Mouse (Mus musculus) spleen, adult 2 months (tissue): ENCODE measurements around the gene Cox4i1. TPM values are rescaled to one million over a fixed set of nuclear protein-coding genes. Genes with fewer than 3 reads are reported as not detected.

Experiments
- DNase-seq, 2 experiments: peaks; one replicate each; pipeline versions ENCODE4 v3.0.0 to v3.0.0-alpha.2; 2012 to 2021; ENCODE audit warnings: low spot score in 2 of 2, low read depth in 1 of 2
- H3K27ac ChIP-seq: fragments of 200-500 bp; 2 replicates; pipeline ENCODE4 v1.5.1; 2012; ENCODE audit warnings: low read length, inconsistent platforms; ENCODE audit not compliant: insufficient read depth
- H3K27me3 ChIP-seq: fragments of 200-500 bp; 2 replicates; pipeline ENCODE4 v1.6.1; 2012; ENCODE audit warnings: mild to moderate bottlenecking, moderate library complexity, low read length, inconsistent platforms; ENCODE audit not compliant: control insufficient read depth, insufficient read depth
- H3K36me3 ChIP-seq: fragments of 200-500 bp; 2 replicates; pipeline ENCODE4 v1.6.1; 2012; ENCODE audit warnings: mild to moderate bottlenecking, low read length, inconsistent platforms; ENCODE audit not compliant: control insufficient read depth, insufficient read depth
- H3K4me1 ChIP-seq: fragments of 200-500 bp; 2 replicates; pipeline ENCODE4 v1.6.1; 2011; ENCODE audit warnings: inconsistent platforms; ENCODE audit not compliant: control insufficient read depth, insufficient read depth, insufficient read length
- H3K4me3 ChIP-seq: fragments of 200-500 bp; 2 replicates; pipeline ENCODE4 v1.5.1; 2011; ENCODE audit warnings: mild to moderate bottlenecking, inconsistent platforms; ENCODE audit not compliant: insufficient read depth, insufficient read length; ENCODE audit errors: extremely low read depth
- CTCF ChIP-seq: fragments of 200-500 bp; IDR thresholded peaks from 2 replicates; pipeline ENCODE4 v1.5.1; 2011; ENCODE audit warnings: mild to moderate bottlenecking, inconsistent platforms; ENCODE audit not compliant: insufficient read depth, insufficient read length, insufficient replicate concordance; ENCODE audit errors: extremely low read depth
- POLR2A ChIP-seq: fragments of 200-500 bp; IDR thresholded peaks from 2 replicates; pipeline ENCODE4 v1.6.1; 2011; ENCODE audit warnings: low read depth, low read length, inconsistent platforms
- WGBS: fragments of 180-500 bp; shearing (Covaris S2); methylation state at CpG from one replicate; pipeline ENCODE4 v1.1.7; 2018; 5-methylcytosine and 5-hydroxymethylcytosine counted together
- polyA plus RNA-seq: library from polyadenylated mRNA; depleted of rRNA; stranded (reverse); fragments of >200 nt; gene quantifications from 2 replicates; pipeline ENCODE4 v1.2.3, GENCODE M21; 2012

Cox4i1 gene
- polyA plus RNA-seq, 1 experiment = 535 TPM

DNA sequence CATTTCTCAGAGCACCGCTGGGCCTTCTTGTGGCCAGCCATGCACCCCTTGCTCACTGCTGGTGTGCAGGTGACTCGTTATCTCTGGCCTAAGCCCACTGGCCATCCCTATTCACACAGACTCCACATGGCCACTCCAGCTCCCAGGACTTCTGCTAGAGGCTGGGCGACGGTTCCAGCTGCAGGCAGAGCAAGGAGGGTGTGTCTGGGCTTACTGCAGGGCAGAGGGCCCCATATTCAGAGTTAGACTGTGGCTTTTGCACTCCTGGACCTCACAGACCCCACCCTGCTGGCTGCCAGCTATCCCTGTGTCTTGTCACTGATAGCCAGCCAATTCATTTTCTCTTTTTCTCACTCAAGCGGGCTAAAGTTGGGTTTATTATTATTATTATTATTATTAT lies 16.1 kb downstream of the Cox4i1 start:
- no peak for TF ChIP-seq CTCF
- no peak for TF ChIP-seq POLR2A
- Histone ChIP-seq H3K36me3 (no peaks in the 10 kb centered on the region), H3K27me3 (no peaks in the 10 kb centered on the region), H3K4me3 (no peak overlapping the region), H3K4me1 (peaks cover 17% of the 10 kb centered on the region; the same call in 1 of the 2 replicates), H3K27ac (no peak overlapping the region)
- no peak for DNase-seq
- WGBS = 84% methylated on average over 5 of the region's 5 CpGs

DNA sequence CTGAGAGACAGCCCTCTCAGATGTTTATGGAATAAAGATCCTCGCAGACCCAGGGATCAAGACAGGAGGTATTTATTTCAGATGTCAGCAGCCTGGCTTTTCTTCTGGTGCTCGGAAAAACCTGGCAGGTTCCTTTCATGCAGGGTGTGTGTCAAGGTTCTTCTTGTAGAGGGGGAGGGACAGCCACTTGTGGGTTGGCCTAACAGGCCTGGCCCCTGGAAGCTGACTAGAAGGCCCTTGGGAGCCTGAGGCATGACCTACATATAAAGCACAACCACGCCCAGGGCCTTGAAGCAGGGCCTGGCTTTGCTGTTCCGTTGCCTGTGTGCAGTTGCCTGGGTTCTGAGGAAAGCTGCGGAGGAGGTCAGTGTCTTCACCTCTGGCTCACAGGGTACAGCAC lies 17.1 kb downstream of the Cox4i1 start:
- Histone ChIP-seq H3K27me3 (no peaks in the 10 kb centered on the region), H3K27ac (0 out of 2 replicates have a peak overlapping the region, but pooled peaks have one; percentile 24)

DNA sequence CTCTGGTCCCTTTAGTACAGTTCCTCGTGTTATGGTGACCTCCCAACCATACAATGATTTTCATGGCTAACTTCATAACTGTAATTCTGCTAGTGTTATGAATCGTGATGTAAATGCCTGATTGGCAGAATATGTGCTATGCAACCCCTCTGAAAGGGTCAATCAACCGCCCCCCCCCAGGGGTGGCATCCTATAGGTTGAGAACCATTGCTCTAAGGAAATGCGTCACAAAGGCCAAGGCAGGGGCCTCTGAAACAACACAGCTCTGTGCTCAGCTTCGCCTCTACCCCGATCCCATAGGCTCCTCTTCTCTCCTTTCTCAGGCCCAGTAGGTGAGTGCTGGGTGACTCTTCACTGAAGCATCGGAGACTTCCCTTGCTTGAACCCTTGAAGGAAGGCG lies 17.6 kb downstream of the Cox4i1 start:
- peak overlapping the region; percentile 34 for H3K27ac ChIP-seq
- DNase-seq = no peak
- 69% methylated on average over 8 of the region's 8 CpGs for WGBS

More for the DNA sequence above, 17.1 kb downstream of the Cox4i1 start:
- no peak for TF ChIP-seq CTCF
- TF ChIP-seq POLR2A = no peak
- DNase-seq = no peak
- Histone ChIP-seq H3K4me1 (peaks cover 17% of the 10 kb centered on the region; the same call in 1 of the 2 replicates), H3K4me3 (no peak overlapping the region), H3K36me3 (no peaks in the 10 kb centered on the region)
- 71% methylated on average over 5 of the region's 5 CpGs for WGBS

DNA sequence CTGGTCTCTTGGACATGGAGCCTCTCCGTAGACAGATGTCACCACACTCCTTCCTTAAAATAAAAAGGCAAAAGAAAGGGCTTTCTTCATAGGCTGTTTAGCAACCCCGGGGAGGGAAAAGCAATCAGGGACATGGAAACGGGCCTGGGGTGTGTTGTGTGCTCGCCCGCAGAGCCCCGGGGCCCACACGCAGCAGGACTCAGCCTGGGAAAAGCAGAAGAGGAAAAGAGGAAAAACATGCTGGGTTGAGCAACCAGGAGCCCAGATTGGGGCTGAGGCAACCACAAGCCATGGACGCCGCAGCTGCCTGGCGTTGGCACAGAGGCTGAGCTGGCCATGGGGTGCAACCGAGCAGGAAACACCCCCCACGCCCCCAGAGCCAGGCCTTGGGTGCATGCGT lies 18.0 kb downstream of the Cox4i1 start:
- H3K36me3 ChIP-seq = no peaks in the 10 kb centered on the region
- H3K4me3 ChIP-seq = no peak overlapping the region
- 17% methylated on average over 13 of the region's 13 CpGs for WGBS
- H3K27ac ChIP-seq = peak overlapping the region; percentile 34
- no peak for DNase-seq
- H3K4me1 ChIP-seq = peaks cover 15% of the 10 kb centered on the region; the same call in 1 of the 2 replicates
- no peaks in the 10 kb centered on the region for H3K27me3 ChIP-seq
- TF ChIP-seq POLR2A = no peak
- no peak for TF ChIP-seq CTCF

More for the DNA sequence above, 17.6 kb downstream of the Cox4i1 start:
- Histone ChIP-seq H3K4me3 (no peak overlapping the region), H3K27me3 (no peaks in the 10 kb centered on the region), H3K4me1 (peaks cover 17% of the 10 kb centered on the region; the same call in 1 of the 2 replicates), H3K36me3 (no peaks in the 10 kb centered on the region)
- TF ChIP-seq POLR2A = no peak
- TF ChIP-seq CTCF = no peak

DNA sequence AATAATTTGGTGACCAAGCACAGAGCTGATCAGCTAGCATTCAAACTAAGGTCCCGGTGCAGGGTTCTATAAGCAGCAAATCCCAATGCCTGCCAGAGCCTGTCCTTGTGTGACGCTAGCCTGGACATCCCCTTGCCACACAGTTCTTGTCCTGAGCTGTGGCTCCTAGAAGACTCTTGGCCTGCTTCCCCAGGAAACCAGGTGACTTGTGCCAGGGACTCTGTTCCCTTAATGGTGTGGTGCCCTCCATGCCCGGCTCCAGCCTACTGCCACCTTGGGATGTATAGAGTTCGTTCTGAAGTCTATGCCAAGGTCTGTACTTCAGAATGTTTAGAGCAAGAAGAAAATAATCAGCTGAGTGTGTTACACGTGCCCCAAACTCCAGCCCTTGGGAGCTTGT lies 18.6 kb downstream of the Cox4i1 start:
- H3K4me3 ChIP-seq = no peak overlapping the region
- peak overlapping the region; percentile 34; the same call in 1 of the 2 replicates for H3K27ac ChIP-seq
- TF ChIP-seq CTCF (no peak), POLR2A (no peak)
- peaks cover 15% of the 10 kb centered on the region; the same call in 1 of the 2 replicates for H3K4me1 ChIP-seq
- DNase-seq = no peak
- H3K36me3 ChIP-seq = no peaks in the 10 kb centered on the region
- no peaks in the 10 kb centered on the region for H3K27me3 ChIP-seq
- WGBS = 68% methylated on average over 5 of the region's 5 CpGs

DNA sequence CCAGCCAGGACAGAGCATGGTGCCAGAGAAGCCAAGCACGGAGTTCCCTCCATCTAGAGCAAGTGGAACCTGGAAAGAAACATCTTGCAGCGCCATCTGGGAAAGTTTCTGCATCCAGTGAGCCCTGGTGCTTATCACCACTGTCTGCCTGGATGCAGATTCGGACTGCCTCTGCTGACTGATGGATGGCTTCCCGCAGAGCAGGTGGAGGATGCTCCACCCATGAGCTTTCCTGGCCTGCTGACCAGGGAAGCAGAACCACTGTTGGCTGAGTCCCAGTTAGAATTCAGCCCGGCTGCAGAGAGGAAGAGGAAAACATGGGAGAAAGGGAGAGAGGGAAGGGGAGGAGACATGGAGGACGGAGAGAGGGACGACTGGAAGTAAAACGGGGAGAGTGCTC lies 19.8 kb downstream of the Cox4i1 start:
- H3K27me3 ChIP-seq = no peaks in the 10 kb centered on the region
- TF ChIP-seq CTCF = no peak
- no peak for TF ChIP-seq POLR2A

DNA sequence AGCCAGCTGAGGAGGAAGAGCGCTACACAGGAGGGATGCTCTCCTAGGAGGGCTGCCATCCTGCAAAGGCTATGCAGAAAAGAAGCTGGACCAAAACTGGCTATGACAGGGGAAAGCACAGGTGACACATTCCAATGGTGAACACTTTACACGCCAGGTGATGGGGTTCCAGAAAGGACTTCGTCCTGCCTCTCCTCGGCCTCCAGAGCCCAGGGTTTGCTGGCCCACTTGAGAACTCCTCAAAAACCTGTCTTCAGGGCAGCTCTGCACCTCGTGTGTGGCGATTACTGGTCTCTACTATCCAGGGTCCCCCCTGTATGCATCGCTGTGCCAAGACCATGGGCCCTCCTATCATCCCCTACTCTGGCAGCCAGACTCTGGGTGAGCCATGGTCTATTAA lies 20.5 kb downstream of the Cox4i1 start:
- 94% methylated on average over 7 of the region's 7 CpGs for WGBS
- Histone ChIP-seq H3K4me1 (peaks cover 15% of the 10 kb centered on the region; the same call in 1 of the 2 replicates), H3K27me3 (no peaks in the 10 kb centered on the region)

More for the DNA sequence above, 19.8 kb downstream of the Cox4i1 start:
- peaks cover 15% of the 10 kb centered on the region; the same call in 1 of the 2 replicates for H3K4me1 ChIP-seq
- no peaks in the 10 kb centered on the region for H3K36me3 ChIP-seq
- 81% methylated on average over 8 of the region's 8 CpGs for WGBS
- no peak overlapping the region for H3K4me3 ChIP-seq
- DNase-seq = no peak
- H3K27ac ChIP-seq = no peak overlapping the region

More for the DNA sequence above, 20.5 kb downstream of the Cox4i1 start:
- DNase-seq = no peak
- no peak overlapping the region for H3K4me3 ChIP-seq
- TF ChIP-seq CTCF = no peak
- TF ChIP-seq POLR2A = no peak
- no peaks in the 10 kb centered on the region for H3K36me3 ChIP-seq
- no peak overlapping the region for H3K27ac ChIP-seq
